Mouse (Mus musculus) right cerebral cortex, postnatal 10 days (tissue): ENCODE data around the gene Mylk4.

Source experiments
- DNase-seq, 2 experiments: peaks; one replicate each; pipeline ENCODE4 v3.0.0; 2021; ENCODE audit warnings: low spot score in 2 of 2

The Mylk4 gene

DNA sequence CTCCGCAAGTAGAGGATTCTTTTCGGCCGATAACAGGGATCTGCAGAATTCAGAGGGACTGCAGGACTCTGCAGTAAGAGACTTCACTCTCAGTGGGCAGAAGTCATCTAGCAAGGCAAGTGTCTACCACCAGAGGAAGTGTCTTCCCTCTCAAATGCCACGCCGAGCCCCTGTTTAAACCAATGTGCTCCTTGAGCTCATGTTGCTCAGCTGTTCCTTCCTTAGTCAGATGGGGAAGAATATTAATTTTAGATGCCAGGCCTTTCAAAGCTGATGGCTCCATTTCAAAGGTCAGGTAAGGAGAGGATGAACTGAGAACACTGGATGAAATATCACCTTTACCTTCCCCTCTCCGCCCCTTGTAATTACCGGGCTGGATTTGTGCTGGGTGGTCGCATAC, at the start of gene Mylk4:
TSS of gene Mylk4 (minus strand) at position 139 of the 400 bp plus-strand sequence.
- DNase-seq: no peak

- no peak for DNase-seq
These were observed 49.5 kb upstream of the Mylk4 start for GRCm38 (mm10) chr13:32833237-32833636.

- DNase-seq: no peak
These were observed 49.0 kb upstream of the Mylk4 start for GRCm38 (mm10) chr13:32832776-32833175.

- DNase-seq: no peak
These were observed 47.9 kb upstream of the Mylk4 start for GRCm38 (mm10) chr13:32831505-32832273.

DNA sequence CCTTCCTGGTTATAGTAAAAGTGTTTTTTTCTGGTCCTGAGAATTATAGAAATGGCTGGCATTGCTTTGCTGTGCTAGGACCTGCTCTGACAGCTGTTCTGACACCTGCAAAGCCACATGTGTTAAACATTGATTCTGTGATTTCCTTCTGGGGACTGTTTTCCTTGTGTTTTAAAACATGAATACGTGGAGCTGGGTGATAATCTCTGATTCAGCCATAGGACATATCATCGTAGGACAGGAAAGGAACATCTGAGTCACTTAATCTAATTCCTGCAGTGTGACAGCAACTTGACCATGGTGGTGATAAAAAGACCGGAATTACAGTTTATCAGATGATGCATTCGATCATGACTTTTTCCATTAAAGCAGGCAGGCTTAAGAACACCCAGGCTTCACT, 45.1 kb upstream of the Mylk4 start:
- DNase-seq: no peak

GRCm38 (mm10) chr13:32827951-32828350, 44.2 kb upstream of the Mylk4 start:
- peak; percentile 60 to 62 for DNase-seq

- DNase-seq: no peak
These were observed 43.5 kb upstream of the Mylk4 start for GRCm38 (mm10) chr13:32827111-32827822.

DNA sequence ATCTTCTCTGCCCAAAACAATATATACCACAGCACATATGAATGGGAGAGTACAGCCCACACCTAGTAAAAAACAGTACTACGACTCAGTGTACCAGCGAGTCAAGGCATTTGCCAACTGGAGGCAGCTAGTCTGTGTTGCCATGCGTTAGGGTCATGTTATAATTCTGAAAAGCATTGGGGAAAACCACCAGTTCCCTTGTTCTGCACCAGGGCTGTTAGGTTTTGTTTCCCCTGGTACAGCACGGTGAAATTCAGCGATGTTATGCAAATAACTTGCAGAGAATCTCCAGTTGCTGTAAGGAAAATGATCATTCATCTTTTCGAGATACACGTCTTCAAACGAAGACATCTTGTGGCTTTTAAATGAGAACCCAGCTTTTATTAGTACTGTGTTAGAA, 41.8 kb upstream of the Mylk4 start:
- DNase-seq: no peak

DNA sequence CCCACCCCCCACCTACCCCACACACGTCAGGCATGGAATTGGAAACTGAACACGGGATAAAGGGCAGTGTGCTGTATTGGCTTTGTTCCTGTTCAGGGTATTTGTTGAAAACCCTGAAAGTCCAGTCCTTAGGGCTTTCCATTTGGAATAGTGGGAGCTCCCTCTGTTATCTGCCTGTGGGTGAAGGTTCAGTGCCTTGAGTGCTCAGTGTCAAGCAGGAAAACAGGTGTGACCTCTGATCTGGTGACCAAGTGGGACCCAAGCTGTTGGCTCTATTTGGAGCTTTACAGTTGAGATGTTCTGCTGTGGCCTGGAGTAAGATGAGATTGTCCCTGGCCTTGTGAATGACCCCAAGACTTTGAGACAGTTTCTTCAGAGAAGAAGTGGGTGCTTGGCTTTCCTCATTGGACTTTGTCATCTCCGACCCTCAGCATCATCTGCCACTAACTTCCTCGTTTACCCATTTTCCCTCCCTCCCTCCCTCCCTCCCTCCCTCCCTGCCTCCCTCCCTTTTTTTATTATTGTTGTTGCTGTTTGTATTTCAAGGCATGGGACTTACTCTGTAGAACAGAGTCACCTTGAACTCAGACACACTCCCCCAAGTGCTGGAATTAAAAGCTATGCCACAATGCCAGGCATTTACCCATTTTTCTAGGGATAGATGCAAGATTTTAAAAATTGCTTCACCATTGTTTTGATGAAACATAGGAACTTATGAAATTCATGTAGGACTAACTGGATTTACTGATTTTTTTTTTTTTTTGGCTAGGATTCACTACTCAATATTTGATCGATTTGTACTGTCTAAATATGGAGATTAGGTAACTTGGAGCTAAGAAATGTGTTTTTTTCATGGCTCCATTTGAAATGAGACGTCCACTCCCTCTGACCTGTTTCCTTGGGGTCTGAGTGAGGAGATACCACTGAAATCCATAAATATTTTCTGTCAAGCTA, 40.9 kb upstream of the Mylk4 start:
- DNase-seq: no peak

DNA sequence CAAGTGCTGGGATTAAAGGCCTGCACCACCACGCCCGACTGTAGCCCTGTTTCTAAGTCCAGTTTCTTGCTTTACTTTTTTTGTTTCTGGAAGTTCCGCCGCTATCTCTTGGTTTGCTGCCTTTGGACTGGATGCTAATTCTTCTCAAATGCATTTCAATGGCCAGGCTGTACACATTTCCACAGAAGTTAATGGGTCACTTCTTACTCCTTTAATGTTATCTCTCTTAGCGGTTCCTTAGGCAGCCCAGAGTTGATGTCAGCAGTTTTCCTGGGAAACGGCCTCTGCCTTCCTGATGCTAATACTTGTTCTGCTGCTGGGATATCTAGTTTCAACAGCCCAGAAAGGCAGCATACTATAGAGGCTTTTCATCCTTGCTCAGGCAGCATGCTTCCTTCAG, 39.4 kb upstream of the Mylk4 start:
- DNase-seq: no peak

DNA sequence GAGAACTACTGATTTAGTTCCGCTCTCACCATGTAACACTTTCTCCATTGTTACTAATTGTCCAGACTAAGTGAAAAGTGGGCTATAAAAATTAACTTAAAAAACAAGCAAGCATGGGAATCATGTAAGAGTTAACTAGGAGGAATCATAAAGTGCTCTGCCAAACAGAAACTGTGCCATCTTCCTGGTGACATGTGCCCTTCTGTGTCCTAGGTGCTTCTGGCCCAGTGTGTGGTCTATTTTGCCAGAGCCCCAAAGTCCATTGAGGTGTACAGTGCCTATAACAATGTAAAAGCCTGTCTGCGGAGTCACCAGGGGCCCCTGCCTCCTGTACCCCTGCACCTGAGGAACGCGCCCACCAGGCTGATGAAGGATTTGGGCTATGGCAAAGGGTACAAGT, 37.9 kb upstream of the Mylk4 start:
- DNase-seq: no peak

DNA sequence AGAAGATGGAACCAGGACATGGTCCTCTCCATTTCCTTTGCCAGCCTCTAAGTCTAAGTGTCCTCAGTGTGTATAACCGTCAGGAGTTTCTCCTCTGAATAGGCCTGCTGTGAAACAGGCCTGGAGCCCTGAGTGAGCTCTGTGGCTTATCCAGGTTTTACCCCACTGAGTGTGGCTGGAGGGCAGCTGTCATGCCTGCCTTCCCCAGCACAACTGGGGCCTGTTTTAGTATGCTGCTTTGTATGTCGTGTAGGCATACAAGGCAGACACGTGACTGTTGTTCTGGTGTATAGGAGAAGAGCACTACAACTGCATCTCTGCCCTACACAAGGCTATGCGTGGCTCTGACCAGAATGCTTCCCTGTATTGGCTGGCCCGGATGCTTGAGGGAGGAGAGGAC, 36.2 kb upstream of the Mylk4 start:
- no peak for DNase-seq

- no peak for DNase-seq
These were observed 35.5 kb upstream of the Mylk4 start for GRCm38 (mm10) chr13:32819241-32819640.

- DNase-seq: no peak
These were observed 23.9 kb upstream of the Mylk4 start for GRCm38 (mm10) chr13:32807624-32808023.

DNA sequence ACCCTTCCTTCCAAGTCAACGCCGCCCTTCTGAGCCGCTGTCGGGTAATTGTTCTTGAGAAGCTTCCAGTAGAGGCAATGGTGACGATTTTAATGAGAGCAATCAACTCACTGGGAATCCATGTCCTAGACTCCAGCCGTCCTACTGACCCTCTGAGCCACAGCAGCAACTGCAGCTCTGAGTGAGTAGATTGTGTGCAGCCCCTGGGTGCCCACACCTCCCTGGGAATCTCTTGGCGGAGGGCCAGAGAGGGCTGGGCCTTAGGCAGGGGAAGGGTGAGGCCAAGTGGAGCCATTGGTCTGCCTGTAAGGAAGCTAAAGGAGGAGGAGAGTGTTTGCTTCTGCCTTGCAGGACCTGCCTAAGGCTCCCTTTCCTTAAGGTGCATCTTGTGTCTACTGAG, 23.1 kb upstream of the Mylk4 start:
- no peak for DNase-seq

DNA sequence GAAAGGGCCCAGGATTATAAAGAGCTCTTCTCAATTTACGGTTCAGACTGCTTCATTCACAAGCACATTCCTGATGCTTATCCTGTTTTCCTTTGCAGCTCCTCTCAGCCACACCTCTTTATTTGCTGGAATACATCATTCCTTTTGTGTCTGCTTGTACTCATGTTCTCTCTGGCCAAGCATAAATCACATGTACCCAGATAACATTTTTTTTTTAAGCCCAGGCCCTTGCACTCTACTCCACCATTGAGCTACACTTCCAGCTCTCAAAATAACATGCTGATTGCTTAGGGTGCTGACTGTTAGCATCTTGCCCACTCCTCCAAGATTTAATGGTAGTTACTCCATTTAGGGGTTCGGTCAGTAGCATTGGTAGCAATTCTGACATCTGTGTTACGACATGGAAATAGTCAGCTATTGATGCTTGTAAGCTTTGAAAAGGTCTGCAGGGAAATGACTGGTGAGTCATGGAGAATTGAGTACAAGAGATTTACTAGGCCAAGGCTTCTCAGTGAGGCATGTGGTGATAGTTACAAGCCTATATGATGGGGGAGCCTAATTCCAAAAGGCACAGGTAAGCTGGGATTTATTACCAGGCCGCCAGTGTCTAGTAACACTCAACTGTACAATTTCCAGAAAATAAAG, 20.1 kb upstream of the Mylk4 start:
- no peak for DNase-seq

DNA sequence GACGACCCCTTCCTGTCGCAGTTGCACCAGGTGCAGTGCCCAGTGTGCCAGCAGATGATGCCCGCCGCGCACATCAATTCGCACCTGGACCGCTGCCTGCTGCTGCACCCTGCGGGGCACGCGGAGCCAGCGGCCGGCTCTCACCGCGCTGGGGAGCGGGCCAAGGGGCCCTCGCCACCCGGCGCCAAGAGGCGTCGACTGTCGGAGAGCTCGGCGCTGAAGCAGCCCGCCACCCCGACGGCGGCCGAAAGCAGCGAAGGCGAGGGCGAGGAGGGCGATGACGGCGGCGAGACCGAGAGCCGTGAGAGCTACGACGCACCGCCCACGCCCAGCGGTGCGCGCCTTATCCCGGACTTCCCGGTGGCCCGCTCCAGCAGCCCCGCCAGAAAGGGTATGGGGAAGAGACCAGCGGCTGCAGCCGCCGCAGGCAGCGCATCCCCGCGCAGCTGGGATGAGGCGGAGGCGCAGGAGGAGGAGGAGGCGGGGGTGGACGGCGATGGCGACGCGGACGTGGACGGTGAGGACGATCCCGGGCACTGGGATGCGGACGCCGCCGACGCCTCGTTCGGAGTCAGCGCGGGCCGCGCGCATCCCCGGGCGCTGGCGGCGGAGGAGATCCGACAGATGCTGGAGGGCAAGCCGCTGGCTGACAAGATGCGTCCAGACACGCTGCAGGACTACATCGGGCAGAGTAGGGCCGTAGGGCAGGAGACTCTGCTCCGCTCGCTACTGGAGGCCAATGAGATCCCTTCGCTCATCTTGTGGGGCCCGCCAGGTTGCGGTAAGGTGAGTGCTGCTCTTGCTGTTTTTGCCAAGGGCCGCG, 18.7 kb upstream of the Mylk4 start, which contains the start of gene D930007J09Rik:
TSS of gene D930007J09Rik (minus strand) at position 591 of the 823 bp plus-strand sequence.
- DNase-seq: peak; percentile 66 to 70

DNA sequence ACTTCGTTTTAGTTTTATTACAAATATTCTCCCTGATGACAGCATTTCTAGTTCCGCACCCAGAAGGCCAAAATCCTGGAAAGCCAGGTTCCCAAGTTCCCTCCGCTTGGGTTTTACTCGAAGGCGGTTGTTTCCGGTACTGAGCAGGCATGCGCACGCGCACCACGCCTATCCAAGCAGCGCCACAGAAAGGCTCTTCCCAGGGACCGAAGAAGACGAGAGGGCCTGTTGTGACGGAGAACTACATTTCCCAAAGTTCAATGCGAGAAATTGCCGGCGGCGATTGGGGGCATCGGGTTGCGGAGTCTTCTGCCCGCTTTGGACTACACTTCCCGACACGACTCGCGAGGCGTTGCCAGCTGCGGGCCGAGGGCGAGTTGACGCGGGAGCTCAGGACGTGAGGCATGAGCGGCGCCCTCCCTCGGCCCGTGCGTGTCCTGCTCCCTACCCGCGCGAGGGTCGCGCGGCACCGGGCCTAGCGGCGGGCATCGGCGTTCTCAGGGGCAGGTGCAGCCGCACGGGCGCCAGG, 18.0 kb upstream of the Mylk4 start, which contains the start of gene Wrnip1:
TSS of gene Wrnip1 (plus strand) at position 346 of the 529 bp plus-strand sequence.
- peak; percentile 99 for DNase-seq

DNA sequence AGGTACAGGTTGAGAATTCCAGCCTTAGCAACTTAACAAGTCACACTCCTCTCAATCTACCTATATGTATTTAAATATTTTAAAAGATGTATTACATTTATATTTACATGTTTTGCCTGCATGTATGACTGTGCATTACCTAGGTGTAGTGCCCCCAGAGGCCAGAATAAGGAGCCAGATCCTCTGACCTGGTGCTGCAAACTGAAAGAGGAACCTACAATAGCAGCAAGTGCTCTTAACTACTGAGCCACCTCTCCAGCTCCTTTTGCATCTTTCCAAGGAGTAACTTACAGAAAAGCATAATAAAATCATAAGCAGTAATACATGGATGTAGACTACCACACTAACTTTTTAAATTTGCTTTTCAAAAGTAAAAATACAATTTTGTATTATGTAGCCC, 17.1 kb upstream of the Mylk4 start:
- no peak for DNase-seq

GRCm38 (mm10) chr13:32799131-32799530, 15.4 kb upstream of the Mylk4 start:
- DNase-seq: no peak
